ENCODE assay signal across 9 mouse cellular contexts in the genomic region with DNA sequence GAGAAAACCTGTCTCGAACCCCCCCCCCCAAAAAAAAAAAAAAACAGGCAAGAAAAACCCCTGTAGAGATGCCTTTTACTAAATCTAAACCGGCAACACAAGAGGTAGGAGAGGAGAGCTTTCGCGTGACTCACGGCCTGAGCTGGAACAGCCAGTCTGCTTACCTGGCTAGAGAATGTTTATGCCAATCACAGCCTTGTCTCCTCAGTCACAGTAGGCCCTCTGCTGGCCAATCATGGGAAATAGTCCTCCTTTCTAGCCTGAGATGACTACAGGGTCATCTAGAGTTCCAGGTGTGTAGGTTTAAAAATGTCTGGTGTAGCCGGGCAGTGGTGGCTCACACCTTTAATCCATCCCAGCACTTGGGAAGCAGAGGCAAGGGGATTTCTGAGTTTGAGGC. TPM values are rescaled to one million over a fixed set of nuclear protein-coding genes. Genes with fewer than 3 reads are reported as not detected.
DNase-seq lines count a peak whose midpoint lies in the region; ATAC-seq and TF ChIP-seq lines count a peak whose summit lies in the region.
"Had no signal": no experiment of that assay in that cellular context is flagged by ENCODE, and none has a peak within 500 bp of the region (broad histone marks: within the 10 kb centered on the region; RNA-seq: fewer than 3 reads in every experiment).

No protein-coding gene starts in this region.

- intact Hi-C loops in left cerebral cortex, adult 2 months (cut with DNase I) = no loop called here
- intact Hi-C loops in left cerebral cortex, postnatal 36 days (cut with DNase I) = loop anchor here (5.0 kb wide), 2 partner anchors 35 to 120 kb away; a partner anchor contains a TSS

- no peak for ATAC-seq in heart, postnatal 0 days (ENCODE audit: insufficient read depth, low read depth)
- ATAC-seq in stomach, embryonic 14.5 days (ENCODE audit: insufficient number of reproducible peaks, insufficient read depth, low FRiP score, low read depth) = peak; percentile 33; the same call in 1 of the 2 replicates
- no peak for ATAC-seq in midbrain, embryonic 11.5 days (ENCODE audit: low FRiP score)

- no peaks in the 10 kb centered on the region for H3K9me3 ChIP-seq in MEL (replicated peaks; ENCODE audit: insufficient read depth, low read length)
- no peaks in the 10 kb centered on the region for H3K9me3 ChIP-seq in heart, postnatal 0 days (replicated peaks; ENCODE audit: control insufficient read depth, low read length)
- H3K9me3 ChIP-seq in stomach, embryonic 14.5 days (ENCODE audit: control insufficient read depth, low read depth, low read length) = no peaks in the 10 kb centered on the region
- H3K9me3 ChIP-seq in midbrain, embryonic 11.5 days (ENCODE audit: control insufficient read depth, low read length) = no peaks in the 10 kb centered on the region

- DNase-seq in left cerebral cortex, adult 2 months (ENCODE audit: extremely low spot score in 1 of 2, low spot score in 2 of 2) = peak in 1 of 2 experiments; percentile 47
- DNase-seq in left cerebral cortex, postnatal 36 days (ENCODE audit: low spot score in 2 of 2) = no peak
- peak; percentile 83 for DNase-seq in MEL (ENCODE audit: low read depth, low spot score)
- DNase-seq in cerebellum, adult 11-12 months = peak; percentile 80
- peak; percentile 62 for DNase-seq in heart, postnatal 0 days (ENCODE audit: low spot score)
- peak; percentile 68 for DNase-seq in lung, adult 2 months
- DNase-seq in midbrain, embryonic 11.5 days (ENCODE audit: low spot score, missing footprints) = no peak

- H3K27me3 ChIP-seq in MEL (ENCODE audit: control insufficient read depth in 1 of 2, insufficient read depth in 2 of 2, low read length in 2 of 2) = peaks cover 0 to 2% of the 10 kb centered on the region in 2 experiments; a peak in 1 of 4 replicates
- H3K27me3 ChIP-seq in heart, postnatal 0 days (ENCODE audit: control insufficient read depth, insufficient read depth, low read length) = no peaks in the 10 kb centered on the region
- H3K27me3 ChIP-seq in stomach, embryonic 14.5 days (ENCODE audit: control insufficient read depth, insufficient read depth, low read length) = no peaks in the 10 kb centered on the region
- no peaks in the 10 kb centered on the region for H3K27me3 ChIP-seq in midbrain, embryonic 11.5 days (ENCODE audit: control insufficient read depth, insufficient read depth, low read length)

- no peak for TF ChIP-seq EP300 in MEL (IDR thresholded peaks at IDR 0.05; ENCODE audit: low read depth in 1 of 2, low read length in 2 of 2)
- TF ChIP-seq EP300 in heart, postnatal 0 days (IDR thresholded peaks at IDR 0.05; ENCODE audit: low read depth) = no peak

- no peak overlapping the region for H3K4me2 ChIP-seq in heart, postnatal 0 days (ENCODE audit: low read depth, low read length)
- H3K4me2 ChIP-seq in stomach, embryonic 14.5 days (replicated peaks; ENCODE audit: low read depth, low read length) = no peak overlapping the region
- H3K4me2 ChIP-seq in midbrain, embryonic 11.5 days = no peak overlapping the region

- H3K79me2 ChIP-seq in MEL (ENCODE audit: control insufficient read depth, insufficient read depth, low read length, poor library complexity) = peaks cover 28% of the 10 kb centered on the region

- H3K9ac ChIP-seq in MEL (ENCODE audit: control insufficient read depth, low read depth, low read length, poor library complexity, severe bottlenecking) = no peak overlapping the region
- no peak overlapping the region for H3K9ac ChIP-seq in heart, postnatal 0 days (replicated peaks; ENCODE audit: low read depth, low read length)
- H3K9ac ChIP-seq in stomach, embryonic 14.5 days (replicated peaks; ENCODE audit: low read depth, low read length) = no peak overlapping the region
- H3K9ac ChIP-seq in midbrain, embryonic 11.5 days (ENCODE audit: low read length) = no peak overlapping the region

- TF ChIP-seq RAD21 in MEL (IDR thresholded peaks at IDR 0.05; ENCODE audit: low read depth, low read length) = peak; percentile 82

- no peak overlapping the region for H3K27ac ChIP-seq in left cerebral cortex, adult 2 months
- H3K27ac ChIP-seq in MEL (ENCODE audit: control insufficient read depth, low read depth, low read length) = no peak overlapping the region
- H3K27ac ChIP-seq in heart, postnatal 0 days (ENCODE audit: low read depth) = no peak overlapping the region
- no peak overlapping the region for H3K27ac ChIP-seq in stomach, embryonic 14.5 days (ENCODE audit: low read length)
- no peak overlapping the region for H3K27ac ChIP-seq in midbrain, embryonic 11.5 days (ENCODE audit: low read depth, low read length)
- H3K27ac ChIP-seq: macrophage had no signal

- peaks cover 0 to 26% of the 10 kb centered on the region in 2 experiments; a peak in 3 of 4 replicates for H3K4me1 ChIP-seq in MEL (ENCODE audit: control insufficient read depth in 1 of 2, insufficient read depth in 2 of 2, low read length in 2 of 2)
- H3K4me1 ChIP-seq in heart, postnatal 0 days (ENCODE audit: control insufficient read depth, insufficient read depth) = peaks cover 27% of the 10 kb centered on the region
- H3K4me1 ChIP-seq in lung, adult 2 months (ENCODE audit: control insufficient read depth, insufficient read depth, low read length) = peaks cover 11% of the 10 kb centered on the region
- peaks cover 27% of the 10 kb centered on the region for H3K4me1 ChIP-seq in stomach, embryonic 14.5 days (ENCODE audit: control insufficient read depth, insufficient read depth, low read length)
- H3K4me1 ChIP-seq in midbrain, embryonic 11.5 days (ENCODE audit: control insufficient read depth, insufficient read depth, low read length) = peaks cover 24% of the 10 kb centered on the region

- TF ChIP-seq CTCF in left cerebral cortex, adult 2 months (IDR thresholded peaks at IDR 0.05) = peak; percentile 75
- TF ChIP-seq CTCF in MEL (IDR thresholded peaks at IDR 0.05 in 2 of 3, conservative IDR thresholded peaks at IDR 0.05 in 1 of 3; ENCODE audit: control insufficient read depth in 1 of 3, insufficient read depth in 1 of 3, low read depth in 2 of 3, low read length in 3 of 3, poor library complexity in 1 of 3, severe bottlenecking in 1 of 3) = peak; percentile 79 to 90 (median 88)
- peak; percentile 75 for TF ChIP-seq CTCF in heart, postnatal 0 days (IDR thresholded peaks at IDR 0.05; ENCODE audit: low read depth)
- peak; percentile 64 for TF ChIP-seq CTCF in lung, adult 2 months (IDR thresholded peaks at IDR 0.05; ENCODE audit: insufficient read depth, low read length)

- H3K4me3 ChIP-seq in left cerebral cortex, adult 2 months = no peak overlapping the region
- no peak overlapping the region for H3K4me3 ChIP-seq in MEL (ENCODE audit: control insufficient read depth in 1 of 2, insufficient read depth in 1 of 2, low read depth in 2 of 2, low read length in 2 of 2)
- no peak overlapping the region for H3K4me3 ChIP-seq in heart, postnatal 0 days (ENCODE audit: low read depth, low read length)
- no peak overlapping the region for H3K4me3 ChIP-seq in lung, adult 2 months (replicated peaks; ENCODE audit: extremely low read depth, low read depth, low read length)
- H3K4me3 ChIP-seq in stomach, embryonic 14.5 days (ENCODE audit: low read depth, low read length) = no peak overlapping the region
- H3K4me3 ChIP-seq in midbrain, embryonic 11.5 days (ENCODE audit: low read depth, low read length) = no peak overlapping the region

- 19% methylated on average over 6 of the region's 6 CpGs for WGBS in heart, postnatal 0 days
- WGBS in lung, adult 2 months = 17% methylated on average over 6 of the region's 6 CpGs
- 21% methylated on average over 6 of the region's 6 CpGs for WGBS in stomach, embryonic 14.5 days
- 32% methylated on average over 6 of the region's 6 CpGs for WGBS in midbrain, embryonic 11.5 days

- TF ChIP-seq POLR2A in MEL (IDR thresholded peaks at IDR 0.05; ENCODE audit: control insufficient read depth in 1 of 2, insufficient read depth in 1 of 2, low read depth in 1 of 2, low read length in 2 of 2, poor library complexity in 1 of 2) = no peak
- TF ChIP-seq POLR2A in lung, adult 2 months (IDR thresholded peaks at IDR 0.05; ENCODE audit: borderline replicate concordance, extremely low read depth, low read depth, low read length) = no peak

- H3K36me3 ChIP-seq in MEL (ENCODE audit: control insufficient read depth in 1 of 2, insufficient read depth in 2 of 2, low read length in 2 of 2) = peaks cover 0 to 14% of the 10 kb centered on the region in 2 experiments; a peak in 2 of 4 replicates
- H3K36me3 ChIP-seq in heart, postnatal 0 days (replicated peaks; ENCODE audit: control insufficient read depth, insufficient read depth, low read length) = no peaks in the 10 kb centered on the region
- no peaks in the 10 kb centered on the region for H3K36me3 ChIP-seq in stomach, embryonic 14.5 days (ENCODE audit: control insufficient read depth, insufficient read depth, low read length)
- no peaks in the 10 kb centered on the region for H3K36me3 ChIP-seq in midbrain, embryonic 11.5 days (ENCODE audit: control insufficient read depth, insufficient read depth, low read length)

RNA-seq across cellular contexts. Expression of a gene that starts 2.1 kb away (rescaled TPM):
- total RNA-seq in left cerebral cortex, adult 2 months (2021) = 10 to 100 TPM; 41.6 to 49.0 TPM
- total RNA-seq in left cerebral cortex, postnatal 36 days (2021) = 10 to 100 TPM; 30.5 to 45.1 TPM
- total RNA-seq in MEL (2012; rRNA removed) = 21.9 and 22.2 TPM in 2 replicates
- polyA plus RNA-seq in MEL (2012; ENCODE audit: insufficient read depth in 1 of 2, insufficient read length in 2 of 2, low read depth in 1 of 2, low replicate concordance in 2 of 2, missing spikeins in 1 of 2) = 10 to 100 TPM; 59.0 to 80.4 TPM
- 25.4 and 27.5 TPM in 2 replicates for total RNA-seq in heart, postnatal 0 days (2014; rRNA removed; ENCODE audit: low replicate concordance)
- 7.8 TPM in 2 replicates for polyA plus RNA-seq in heart, postnatal 0 days (2015; fragmentation: Nextera tagmentation; extraction: Ambion mirVana)
- polyA plus RNA-seq in lung, adult 2 months (2012; rRNA removed) = 89.7 and 89.8 TPM in 2 replicates
- polyA plus RNA-seq in stomach, embryonic 14.5 days (2014; fragmentation: Nextera tagmentation; extraction: Ambion mirVana) = 24.8 and 26.5 TPM in 2 replicates
- polyA plus RNA-seq in midbrain, embryonic 11.5 days (2014; fragmentation: Nextera tagmentation; extraction: Ambion mirVana) = 23.5 and 24.9 TPM in 2 replicates

RNA-seq across cellular contexts. Expression of a gene that starts 9.2 kb away (rescaled TPM):
- 1 to 10 TPM in 1 of 2 experiments, under 1 TPM in 1; 0.58 to 1.4 TPM for total RNA-seq in left cerebral cortex, adult 2 months (2021)
- total RNA-seq in left cerebral cortex, postnatal 36 days (2021) = 1 to 10 TPM; 1.1 to 1.3 TPM
- not detected in 2 replicates for total RNA-seq in MEL (2012; rRNA removed)
- not detected for polyA plus RNA-seq in MEL (2012; ENCODE audit: insufficient read depth in 1 of 2, insufficient read length in 2 of 2, low read depth in 1 of 2, low replicate concordance in 2 of 2, missing spikeins in 1 of 2)
- not detected in 2 replicates for total RNA-seq in heart, postnatal 0 days (2014; rRNA removed; ENCODE audit: low replicate concordance)
- not detected in 2 replicates for polyA plus RNA-seq in heart, postnatal 0 days (2015; fragmentation: Nextera tagmentation; extraction: Ambion mirVana)
- polyA plus RNA-seq in lung, adult 2 months (2012; rRNA removed) = 77.9 and 131 TPM in 2 replicates
- 0.42 and 0.90 TPM in 2 replicates for polyA plus RNA-seq in stomach, embryonic 14.5 days (2014; fragmentation: Nextera tagmentation; extraction: Ambion mirVana)
- not detected in 2 replicates for polyA plus RNA-seq in midbrain, embryonic 11.5 days (2014; fragmentation: Nextera tagmentation; extraction: Ambion mirVana)
- polyA plus RNA-seq: macrophage had no signal

RNA-seq across cellular contexts. Expression of a gene that starts 17.3 kb away (rescaled TPM):
- total RNA-seq in left cerebral cortex, adult 2 months (2021) = 10 to 100 TPM; 50.2 to 51.0 TPM
- total RNA-seq in left cerebral cortex, postnatal 36 days (2021) = 10 to 100 TPM; 51.0 to 51.2 TPM
- total RNA-seq in MEL (2012; rRNA removed) = 0.75 and 0.96 TPM in 2 replicates
- 1 to 10 TPM in 1 of 2 experiments, not detected in 1; 3.5 TPM for polyA plus RNA-seq in MEL (2012; ENCODE audit: insufficient read depth in 1 of 2, insufficient read length in 2 of 2, low read depth in 1 of 2, low replicate concordance in 2 of 2, missing spikeins in 1 of 2)
- 87.9 and 118 TPM in 2 replicates for total RNA-seq in heart, postnatal 0 days (2014; rRNA removed; ENCODE audit: low replicate concordance)
- polyA plus RNA-seq in heart, postnatal 0 days (2015; fragmentation: Nextera tagmentation; extraction: Ambion mirVana) = 61.9 and 68.1 TPM in 2 replicates
- polyA plus RNA-seq in lung, adult 2 months (2012; rRNA removed) = 507 and 712 TPM in 2 replicates
- 44.9 and 47.7 TPM in 2 replicates for polyA plus RNA-seq in stomach, embryonic 14.5 days (2014; fragmentation: Nextera tagmentation; extraction: Ambion mirVana)
- polyA plus RNA-seq in midbrain, embryonic 11.5 days (2014; fragmentation: Nextera tagmentation; extraction: Ambion mirVana) = 36.1 and 36.4 TPM in 2 replicates
- polyA plus RNA-seq: macrophage had no signal

RNA-seq across cellular contexts. Expression of a gene that starts 22.3 kb away (rescaled TPM):
- 100 to 1,000 TPM; 177 to 188 TPM for total RNA-seq in left cerebral cortex, adult 2 months (2021)
- total RNA-seq in left cerebral cortex, postnatal 36 days (2021) = 100 to 1,000 TPM; 179 to 200 TPM
- 0.15 TPM in 1 of 2 replicates, not detected in the other for total RNA-seq in MEL (2012; rRNA removed)
- under 1 TPM in 1 of 2 experiments, not detected in 1; 0.68 TPM for polyA plus RNA-seq in MEL (2012; ENCODE audit: insufficient read depth in 1 of 2, insufficient read length in 2 of 2, low read depth in 1 of 2, low replicate concordance in 2 of 2, missing spikeins in 1 of 2)
- total RNA-seq in heart, postnatal 0 days (2014; rRNA removed; ENCODE audit: low replicate concordance) = not detected in 2 replicates
- polyA plus RNA-seq in heart, postnatal 0 days (2015; fragmentation: Nextera tagmentation; extraction: Ambion mirVana) = 0.16 and 0.49 TPM in 2 replicates
- 0.46 and 0.62 TPM in 2 replicates for polyA plus RNA-seq in lung, adult 2 months (2012; rRNA removed)
- polyA plus RNA-seq in stomach, embryonic 14.5 days (2014; fragmentation: Nextera tagmentation; extraction: Ambion mirVana) = 5.6 and 6.3 TPM in 2 replicates
- 12.7 and 13.4 TPM in 2 replicates for polyA plus RNA-seq in midbrain, embryonic 11.5 days (2014; fragmentation: Nextera tagmentation; extraction: Ambion mirVana)

RNA-seq across cellular contexts. Expression of a gene that starts 28.5 kb away (rescaled TPM):
- 10 to 100 TPM; 20.0 to 23.2 TPM for total RNA-seq in left cerebral cortex, adult 2 months (2021)
- 10 to 100 TPM; 18.2 TPM for total RNA-seq in left cerebral cortex, postnatal 36 days (2021)
- total RNA-seq in MEL (2012; rRNA removed) = 78.6 and 86.8 TPM in 2 replicates
- 10 to 100 TPM in 1 of 2 experiments, not detected in 1; 83.0 TPM for polyA plus RNA-seq in MEL (2012; ENCODE audit: insufficient read depth in 1 of 2, insufficient read length in 2 of 2, low read depth in 1 of 2, low replicate concordance in 2 of 2, missing spikeins in 1 of 2)
- 25.1 and 37.3 TPM in 2 replicates for total RNA-seq in heart, postnatal 0 days (2014; rRNA removed; ENCODE audit: low replicate concordance)
- polyA plus RNA-seq in heart, postnatal 0 days (2015; fragmentation: Nextera tagmentation; extraction: Ambion mirVana) = 31.0 and 31.6 TPM in 2 replicates
- 13.7 and 20.3 TPM in 2 replicates for polyA plus RNA-seq in lung, adult 2 months (2012; rRNA removed)
- 38.5 and 40.8 TPM in 2 replicates for polyA plus RNA-seq in stomach, embryonic 14.5 days (2014; fragmentation: Nextera tagmentation; extraction: Ambion mirVana)
- polyA plus RNA-seq in midbrain, embryonic 11.5 days (2014; fragmentation: Nextera tagmentation; extraction: Ambion mirVana) = 54.8 and 59.6 TPM in 2 replicates

Comparison
In these comparisons a context has a peak if more than half of its experiments do, and no peak if none do; other contexts are left out.
1. DNase-seq: peak in MEL (single experiment), cerebellum, adult 11-12 months (single experiment), heart, postnatal 0 days (single experiment) and lung, adult 2 months (single experiment); none in left cerebral cortex, postnatal 36 days (0 of 2) and midbrain, embryonic 11.5 days (single experiment).
2. RNA of a gene that starts 9.2 kb away (polyA plus RNA-seq): 77.9 to 131 TPM in lung, adult 2 months; 0.42 to 0.90 TPM in stomach, embryonic 14.5 days, not detected in MEL, not detected in heart, postnatal 0 days and not detected in midbrain, embryonic 11.5 days; every median in the first group is over 10 times any median in the second.
3. Peak in every context shown above with its lines, with median percentiles within 50 percentile points of each other: CTCF ChIP-seq.